23 mouse cellular contexts compared by ENCODE assay signal in the genomic region with DNA sequence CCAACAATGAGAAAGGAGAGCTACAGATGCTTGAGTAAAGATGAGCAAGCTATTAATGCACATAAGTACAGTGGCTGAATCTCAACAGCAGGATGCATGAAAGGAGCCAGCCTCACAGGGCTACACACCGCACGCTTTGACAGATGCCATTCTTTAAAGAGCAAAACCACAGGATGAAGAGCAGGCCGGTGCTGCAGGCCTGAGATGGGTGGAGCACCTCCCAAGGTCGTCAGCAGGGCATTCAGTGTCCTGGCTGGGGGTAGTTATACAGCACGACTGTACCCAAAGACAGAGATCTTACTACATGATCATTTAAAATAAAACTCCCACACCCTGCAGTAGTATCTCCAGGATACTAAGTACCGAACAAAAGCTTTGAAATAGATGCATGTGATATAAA. TPM values are rescaled to one million over a fixed set of nuclear protein-coding genes. Genes with fewer than 3 reads are reported as not detected.
DNase-seq lines count a peak whose midpoint lies in the region; ATAC-seq lines count a peak whose summit lies in the region.
"Had no signal": no experiment of that assay in that cellular context is flagged by ENCODE, and none has a peak within 500 bp of the region (broad histone marks: within the 10 kb centered on the region; RNA-seq: fewer than 3 reads in every experiment).

No protein-coding gene starts in this region.

- peaks cover 67% of the 10 kb centered on the region for H3K36me3 ChIP-seq in heart, embryonic 14.5 days (ENCODE audit: control insufficient read depth, insufficient read depth, low read length)
- H3K36me3 ChIP-seq in midbrain, embryonic 13.5 days, result peaks cover 51% of the 10 kb centered on the region
- peaks cover 77% of the 10 kb centered on the region for H3K36me3 ChIP-seq in midbrain, embryonic 10.5 days
- no peaks in the 10 kb centered on the region for H3K36me3 ChIP-seq in midbrain, embryonic 16.5 days (ENCODE audit: control insufficient read depth, insufficient read depth, low read length)
- H3K36me3 ChIP-seq in kidney, embryonic 16.5 days (ENCODE audit: insufficient read depth, low read length), result peaks cover 25% of the 10 kb centered on the region

- peaks cover 5 to 21% of the 10 kb centered on the region in 2 experiments; a peak in 3 of 4 replicates for H3K4me1 ChIP-seq in heart, embryonic 14.5 days (ENCODE audit: control insufficient read depth in 2 of 2, insufficient read depth in 2 of 2, low read length in 2 of 2)
- H3K4me1 ChIP-seq in midbrain, embryonic 13.5 days (replicated peaks), result peaks cover 16% of the 10 kb centered on the region
- 0 out of 2 replicates have a peak, but pooled peaks cover 6% of the 10 kb centered on the region for H3K4me1 ChIP-seq in midbrain, embryonic 10.5 days
- H3K4me1 ChIP-seq in midbrain, embryonic 16.5 days (ENCODE audit: control insufficient read depth, insufficient read depth, low read length), result peaks cover 4% of the 10 kb centered on the region; the same call in 1 of the 2 replicates
- H3K4me1 ChIP-seq in kidney, embryonic 16.5 days (ENCODE audit: insufficient read depth, low read length), result no peaks in the 10 kb centered on the region
- H3K4me1 ChIP-seq: forebrain, embryonic 12.5 days; kidney, embryonic 15.5 days had no signal

- 0 out of 4 replicates have a peak overlapping the region, but pooled peaks of 1 of the 2 experiments have one; percentile 1 for H3K27ac ChIP-seq in heart, embryonic 14.5 days (replicated peaks in 1 of 2; ENCODE audit: control insufficient read depth in 1 of 2, insufficient read depth in 1 of 2, low read depth in 2 of 2, low read length in 2 of 2)
- peak overlapping the region; percentile 32; the same call in 1 of the 2 replicates for H3K27ac ChIP-seq in midbrain, embryonic 13.5 days
- H3K27ac ChIP-seq in midbrain, embryonic 10.5 days (replicated peaks), result no peak overlapping the region
- H3K27ac ChIP-seq in midbrain, embryonic 16.5 days (ENCODE audit: low read length), result 0 out of 2 replicates have a peak overlapping the region, but pooled peaks have one; percentile 28
- no peak overlapping the region for H3K27ac ChIP-seq in kidney, embryonic 16.5 days (ENCODE audit: low read length)
- H3K27ac ChIP-seq: forebrain, embryonic 12.5 days; heart, embryonic 13.5 days; kidney, embryonic 15.5 days; limb, embryonic 12.5 days; neural tube, embryonic 15.5 days had no signal

- H3K9me3 ChIP-seq in heart, embryonic 14.5 days (ENCODE audit: control insufficient read depth, low read length), result 0 out of 2 replicates have a peak, but pooled peaks cover 2% of the 10 kb centered on the region
- H3K9me3 ChIP-seq in midbrain, embryonic 13.5 days, result no peaks in the 10 kb centered on the region
- peaks cover 7% of the 10 kb centered on the region; the same call in 1 of the 2 replicates for H3K9me3 ChIP-seq in midbrain, embryonic 10.5 days (replicated peaks)
- H3K9me3 ChIP-seq in midbrain, embryonic 16.5 days (replicated peaks; ENCODE audit: control insufficient read depth, low read length, poor library complexity, severe bottlenecking), result no peaks in the 10 kb centered on the region
- H3K9me3 ChIP-seq in kidney, embryonic 16.5 days (ENCODE audit: low read length), result peaks cover 3% of the 10 kb centered on the region; the same call in 1 of the 2 replicates
- H3K9me3 ChIP-seq: forebrain, embryonic 12.5 days; heart, embryonic 13.5 days; kidney, embryonic 15.5 days; megakaryocyte, embryonic 14.5 days; neural tube, embryonic 15.5 days had no signal

- ATAC-seq in heart, embryonic 14.5 days (ENCODE audit: insufficient number of reproducible peaks, insufficient read depth, low FRiP score, low read depth), result no peak
- ATAC-seq in midbrain, embryonic 13.5 days, result no peak
- no peak for ATAC-seq in midbrain, embryonic 16.5 days
- ATAC-seq in kidney, embryonic 16.5 days (ENCODE audit: low FRiP score, low TSS enrichment), result no peak
- ATAC-seq: inflammation-experienced regulatory T-cells, adult 6 months; lung, postnatal 0 days had no signal

- H3K27me3 ChIP-seq in heart, embryonic 14.5 days (ENCODE audit: control insufficient read depth, insufficient read depth, low read length), result no peaks in the 10 kb centered on the region
- no peaks in the 10 kb centered on the region for H3K27me3 ChIP-seq in midbrain, embryonic 13.5 days
- no peaks in the 10 kb centered on the region for H3K27me3 ChIP-seq in midbrain, embryonic 10.5 days (ENCODE audit: low read depth, poor library complexity, severe bottlenecking)
- H3K27me3 ChIP-seq in midbrain, embryonic 16.5 days (ENCODE audit: control insufficient read depth, insufficient read depth, low read depth, low read length), result no peaks in the 10 kb centered on the region
- no peaks in the 10 kb centered on the region for H3K27me3 ChIP-seq in kidney, embryonic 16.5 days (ENCODE audit: insufficient read depth, low read length)
- H3K27me3 ChIP-seq: forebrain, embryonic 12.5 days; heart, embryonic 13.5 days; kidney, embryonic 15.5 days; limb, embryonic 12.5 days; megakaryocyte, embryonic 14.5 days; neural tube, embryonic 15.5 days had no signal

- DNase-seq in adrenal gland, adult (ENCODE audit: inconsistent age in 2 of 2, low spot score in 1 of 2), result peak; percentile 25
- no peak for DNase-seq in adrenal gland, adult 18-20 months (ENCODE audit: low spot score in 2 of 2)
- no peak for DNase-seq in heart, postnatal 25 days (ENCODE audit: low spot score)
- no peak for DNase-seq in midbrain, embryonic 10.5 days (ENCODE audit: low spot score)
- DNase-seq: adrenal gland, adult 2 months; cerebellum, adult 2 months; cerebellum, postnatal 36 days; gastrocnemius, postnatal 36 days; spleen, adult 18-20 months; thymus, postnatal 4 days had no signal

- 0 out of 2 replicates have a peak overlapping the region, but pooled peaks have one; percentile 8 for H3K9ac ChIP-seq in heart, embryonic 14.5 days (ENCODE audit: low read length)
- no peak overlapping the region for H3K9ac ChIP-seq in midbrain, embryonic 13.5 days (replicated peaks)
- no peak overlapping the region for H3K9ac ChIP-seq in midbrain, embryonic 16.5 days (ENCODE audit: low read depth, low read length)
- H3K9ac ChIP-seq in kidney, embryonic 16.5 days (replicated peaks; ENCODE audit: low read length), result no peak overlapping the region
- H3K9ac ChIP-seq: forebrain, embryonic 12.5 days; heart, embryonic 13.5 days; kidney, embryonic 15.5 days; limb, embryonic 12.5 days; neural tube, embryonic 15.5 days had no signal

- no peak overlapping the region for H3K4me3 ChIP-seq in heart, embryonic 14.5 days (ENCODE audit: control insufficient read depth in 1 of 2, insufficient read depth in 1 of 2, low read depth in 1 of 2, low read length in 2 of 2)
- H3K4me3 ChIP-seq in midbrain, embryonic 13.5 days (replicated peaks), result no peak overlapping the region
- no peak overlapping the region for H3K4me3 ChIP-seq in midbrain, embryonic 10.5 days
- H3K4me3 ChIP-seq in midbrain, embryonic 16.5 days (ENCODE audit: low read depth, low read length), result no peak overlapping the region
- no peak overlapping the region for H3K4me3 ChIP-seq in kidney, embryonic 16.5 days (ENCODE audit: low read length)
- H3K4me3 ChIP-seq: forebrain, embryonic 12.5 days; heart, embryonic 13.5 days; kidney, embryonic 15.5 days; limb, embryonic 12.5 days; megakaryocyte, embryonic 14.5 days; myocyte; neural tube, embryonic 15.5 days had no signal

- WGBS in heart, embryonic 14.5 days, result 36% methylated on average over 6 of the region's 6 CpGs
- 64% methylated on average over 6 of the region's 6 CpGs for WGBS in midbrain, embryonic 13.5 days
- WGBS in midbrain, embryonic 10.5 days, result 76% methylated on average over 6 of the region's 6 CpGs
- 58% methylated on average over 6 of the region's 6 CpGs for WGBS in midbrain, embryonic 16.5 days
- 74% methylated on average over 6 of the region's 6 CpGs for WGBS in kidney, embryonic 16.5 days

- no peak overlapping the region for H3K4me2 ChIP-seq in heart, embryonic 14.5 days (ENCODE audit: low read length)
- H3K4me2 ChIP-seq in midbrain, embryonic 13.5 days (replicated peaks), result no peak overlapping the region
- no peak overlapping the region for H3K4me2 ChIP-seq in midbrain, embryonic 16.5 days (ENCODE audit: low read length)
- H3K4me2 ChIP-seq in kidney, embryonic 16.5 days (replicated peaks; ENCODE audit: low read depth, low read length), result no peak overlapping the region
- H3K4me2 ChIP-seq: forebrain, embryonic 12.5 days; heart, embryonic 13.5 days; kidney, embryonic 15.5 days; limb, embryonic 12.5 days; neural tube, embryonic 15.5 days had no signal

- intact Hi-C loops in heart, postnatal 25 days (cut with DNase I), result no loop called here

RNA-seq across cellular contexts. Expression of gene Tab1, which starts 13.2 kb away (rescaled TPM):
- total RNA-seq in adrenal gland, adult 18-20 months (2021), result 1 to 10 TPM; 9.3 to 9.4 TPM
- polyA plus RNA-seq in heart, embryonic 14.5 days (2014; fragmentation: Nextera tagmentation; extraction: Ambion mirVana), result 28.0 and 30.0 TPM in 2 replicates
- total RNA-seq in heart, postnatal 25 days (2021), result 10 to 100 TPM; 23.7 to 26.5 TPM
- 41.1 and 43.0 TPM in 2 replicates for polyA plus RNA-seq in midbrain, embryonic 13.5 days (2015; fragmentation: Nextera tagmentation; extraction: Ambion mirVana)
- 40.0 and 48.9 TPM in 2 replicates for polyA plus RNA-seq in midbrain, embryonic 10.5 days (2016; fragmentation: Nextera tagmentation; extraction: Ambion mirVana)
- 35.9 and 38.3 TPM in 2 replicates for polyA plus RNA-seq in midbrain, embryonic 16.5 days (2015; fragmentation: Nextera tagmentation; extraction: Ambion mirVana)
- 44.1 and 44.7 TPM in 2 replicates for polyA plus RNA-seq in kidney, embryonic 16.5 days (2015; fragmentation: Nextera tagmentation; extraction: Ambion mirVana)

RNA-seq across cellular contexts. Expression of gene Mgat3, which starts 27.4 kb away (rescaled TPM):
- 1 to 10 TPM; 8.2 to 8.7 TPM for total RNA-seq in adrenal gland, adult 18-20 months (2021)
- polyA plus RNA-seq in heart, embryonic 14.5 days (2014; fragmentation: Nextera tagmentation; extraction: Ambion mirVana), result 0.78 and 1.9 TPM in 2 replicates
- 1 to 10 TPM; 1.5 to 1.6 TPM for total RNA-seq in heart, postnatal 25 days (2021)
- 11.4 and 12.3 TPM in 2 replicates for polyA plus RNA-seq in midbrain, embryonic 13.5 days (2015; fragmentation: Nextera tagmentation; extraction: Ambion mirVana)
- 5.9 and 7.8 TPM in 2 replicates for polyA plus RNA-seq in midbrain, embryonic 10.5 days (2016; fragmentation: Nextera tagmentation; extraction: Ambion mirVana)
- 14.1 and 15.2 TPM in 2 replicates for polyA plus RNA-seq in midbrain, embryonic 16.5 days (2015; fragmentation: Nextera tagmentation; extraction: Ambion mirVana)
- 9.4 and 9.5 TPM in 2 replicates for polyA plus RNA-seq in kidney, embryonic 16.5 days (2015; fragmentation: Nextera tagmentation; extraction: Ambion mirVana)
- polyA plus RNA-seq: inflammation-experienced regulatory T-cells, adult 6 months had no signal

RNA-seq across cellular contexts. Expression of gene Rpl3, which starts 54.5 kb away (rescaled TPM):
- 100 to 1,000 TPM; 584 to 618 TPM for total RNA-seq in adrenal gland, adult 18-20 months (2021)
- polyA plus RNA-seq in heart, embryonic 14.5 days (2014; fragmentation: Nextera tagmentation; extraction: Ambion mirVana), result 763 and 822 TPM in 2 replicates
- 100 to 1,000 TPM; 154 to 183 TPM for total RNA-seq in heart, postnatal 25 days (2021)
- polyA plus RNA-seq in midbrain, embryonic 13.5 days (2015; fragmentation: Nextera tagmentation; extraction: Ambion mirVana), result 608 and 612 TPM in 2 replicates
- polyA plus RNA-seq in midbrain, embryonic 10.5 days (2016; fragmentation: Nextera tagmentation; extraction: Ambion mirVana), result 866 and 996 TPM in 2 replicates
- 524 and 548 TPM in 2 replicates for polyA plus RNA-seq in midbrain, embryonic 16.5 days (2015; fragmentation: Nextera tagmentation; extraction: Ambion mirVana)
- 981 and 1,131 TPM in 2 replicates for polyA plus RNA-seq in kidney, embryonic 16.5 days (2015; fragmentation: Nextera tagmentation; extraction: Ambion mirVana)

RNA-seq across cellular contexts. Expression of gene Syngr1, which starts 55.0 kb away (rescaled TPM):
- total RNA-seq in adrenal gland, adult 18-20 months (2021), result 10 to 100 TPM; 25.7 to 59.9 TPM
- 40.7 and 44.5 TPM in 2 replicates for polyA plus RNA-seq in heart, embryonic 14.5 days (2014; fragmentation: Nextera tagmentation; extraction: Ambion mirVana)
- 10 to 100 TPM; 77.5 to 92.2 TPM for total RNA-seq in heart, postnatal 25 days (2021)
- 20.6 and 26.2 TPM in 2 replicates for polyA plus RNA-seq in midbrain, embryonic 13.5 days (2015; fragmentation: Nextera tagmentation; extraction: Ambion mirVana)
- 7.3 and 7.7 TPM in 2 replicates for polyA plus RNA-seq in midbrain, embryonic 10.5 days (2016; fragmentation: Nextera tagmentation; extraction: Ambion mirVana)
- 66.2 and 83.9 TPM in 2 replicates for polyA plus RNA-seq in midbrain, embryonic 16.5 days (2015; fragmentation: Nextera tagmentation; extraction: Ambion mirVana)
- polyA plus RNA-seq in kidney, embryonic 16.5 days (2015; fragmentation: Nextera tagmentation; extraction: Ambion mirVana), result 14.3 and 16.0 TPM in 2 replicates

Comparison
In these comparisons a context has a peak if more than half of its experiments do, and no peak if none do; other contexts are left out.
1. DNase-seq: peak in adrenal gland, adult (2 of 2); none in adrenal gland, adult 18-20 months (0 of 2), heart, postnatal 25 days (single experiment) and midbrain, embryonic 10.5 days (single experiment).
2. H3K27ac ChIP-seq: peak in midbrain, embryonic 13.5 days (single experiment) and midbrain, embryonic 16.5 days (single experiment); none in midbrain, embryonic 10.5 days (single experiment) and kidney, embryonic 16.5 days (single experiment).